Mouse (Mus musculus) CH12.LX (cell line): ENCODE data around the gene Mmgt2. TPM values are rescaled to one million over a fixed set of nuclear protein-coding genes. Genes with fewer than 3 reads are reported as not detected.

ENCODE experiments used
- DNase-seq: peaks from one replicate; pipeline ENCODE4 v3.0.0-alpha.2; 2013; ENCODE audit errors: extremely low read depth
- H3K27ac ChIP-seq: 2 replicates; pipeline ENCODE4 v1.5.1; 2012; ENCODE audit warnings: low read depth, mild to moderate bottlenecking, control low read depth, moderate library complexity; ENCODE audit not compliant: insufficient read depth
- H3K27me3 ChIP-seq: replicated peaks from 2 replicates; pipeline ENCODE3; 2012; ENCODE audit warnings: inconsistent platforms
- H3K36me3 ChIP-seq, 2 experiments: replicated peaks in 1 of 2; 2 replicates each; pipeline versions ENCODE3 to v1.6.1; 2012; ENCODE audit warnings: inconsistent platforms in 1 of 2, low read length in 1 of 2, mild to moderate bottlenecking in 1 of 2, mixed read lengths in 1 of 2, moderate library complexity in 1 of 2; ENCODE audit not compliant: control insufficient read depth in 1 of 2, insufficient read depth in 1 of 2
- H3K4me1 ChIP-seq, 2 experiments: 2 replicates each; pipeline ENCODE4 v1.6.1; 2012; ENCODE audit warnings: inconsistent platforms in 1 of 2, moderate library complexity in 1 of 2; ENCODE audit not compliant: insufficient read depth in 2 of 2, control insufficient read depth in 1 of 2
- H3K4me2 ChIP-seq: 2 replicates; pipeline ENCODE4 v1.6.1; 2012; ENCODE audit warnings: low read depth, mild to moderate bottlenecking, control low read depth; ENCODE audit not compliant: poor library complexity, insufficient read depth, severe bottlenecking
- H3K4me3 ChIP-seq, 3 experiments: fragments of 150-350 bp in 1 of 3; sonication (generic) in 1 of 3; replicated peaks in 1 of 3; 2 replicates each; pipeline versions ENCODE3 to v1.5.1; 2011 to 2012; ENCODE audit warnings: low read depth in 2 of 3, low read length in 2 of 3, mild to moderate bottlenecking in 2 of 3, moderate library complexity in 2 of 3, control low read depth in 1 of 3, improper control_type of control experiment in 1 of 3, inconsistent platforms in 1 of 3, mixed read lengths in 1 of 3; ENCODE audit not compliant: poor library complexity in 1 of 3
- H3K79me2 ChIP-seq: replicated peaks from 2 replicates; pipeline ENCODE4 v1.6.1; 2012; ENCODE audit warnings: mild to moderate bottlenecking, moderate library complexity; ENCODE audit not compliant: control insufficient read depth, poor library complexity, insufficient read depth, severe bottlenecking; ENCODE audit errors: extremely low read depth
- H3K9ac ChIP-seq: 2 replicates; pipeline ENCODE4 v1.6.1; 2012; ENCODE audit warnings: low read depth, mild to moderate bottlenecking, control low read depth, moderate library complexity; ENCODE audit not compliant: insufficient read depth
- H3K9me3 ChIP-seq: replicated peaks from 2 replicates; pipeline ENCODE3; 2012; ENCODE audit warnings: low read length, inconsistent platforms, mixed read lengths
- BHLHE40 ChIP-seq: IDR thresholded peaks from 2 replicates; pipeline ENCODE4 v1.6.1; 2011; ENCODE audit warnings: mild to moderate bottlenecking, low read depth, low read length, improper control_type of control experiment
- CHD2 ChIP-seq: IDR thresholded peaks from 2 replicates; pipeline ENCODE4 v1.6.1; 2011; ENCODE audit warnings: low read length, improper control_type of control experiment
- CTCF ChIP-seq, 2 experiments: IDR thresholded peaks in 1 of 2; conservative IDR thresholded peaks in 1 of 2; 2 replicates each; pipeline ENCODE4 v1.5.1; 2011 to 2012; ENCODE audit warnings: low read depth in 2 of 2, low read length in 2 of 2, improper control_type of control experiment in 1 of 2, inconsistent platforms in 1 of 2, mild to moderate bottlenecking in 1 of 2, moderate library complexity in 1 of 2
- E2F4 ChIP-seq: IDR thresholded peaks from 2 replicates; pipeline ENCODE4 v1.6.1; 2011; ENCODE audit warnings: low read depth, low read length, improper control_type of control experiment; ENCODE audit not compliant: insufficient replicate concordance
- ELF1 ChIP-seq: IDR thresholded peaks from 2 replicates; pipeline ENCODE4 v1.6.1; 2014; ENCODE audit warnings: low read depth, mild to moderate bottlenecking, inconsistent platforms, low read length, improper control_type of control experiment
- ETS1 ChIP-seq: conservative IDR thresholded peaks from 2 replicates; pipeline ENCODE4 v1.6.1; 2012; ENCODE audit warnings: low read depth, mild to moderate bottlenecking, inconsistent platforms, low read length, improper control_type of control experiment, moderate library complexity
- GABPA ChIP-seq: IDR thresholded peaks from 2 replicates; pipeline ENCODE4 v1.6.1; 2012; ENCODE audit warnings: low read depth, low read length, improper control_type of control experiment, inconsistent platforms; ENCODE audit not compliant: insufficient replicate concordance
- HCFC1 ChIP-seq: IDR thresholded peaks from 2 replicates; pipeline ENCODE4 v1.6.1; 2012; ENCODE audit warnings: low read depth, mild to moderate bottlenecking, inconsistent platforms, low read length, improper control_type of control experiment
- IRF4 ChIP-seq: IDR thresholded peaks from 2 replicates; pipeline ENCODE4 v1.6.1; 2014; ENCODE audit warnings: low read depth, mild to moderate bottlenecking, inconsistent platforms, low read length, improper control_type of control experiment
- JUN ChIP-seq: IDR thresholded peaks from 2 replicates; pipeline ENCODE4 v1.6.1; 2011; ENCODE audit warnings: low read depth, mild to moderate bottlenecking, low read length, improper control_type of control experiment, moderate library complexity; ENCODE audit not compliant: insufficient read depth
- MAX ChIP-seq: IDR thresholded peaks from 2 replicates; pipeline ENCODE4 v1.6.1; 2011; ENCODE audit warnings: low read length, improper control_type of control experiment
- MEF2A ChIP-seq: IDR thresholded peaks from 2 replicates; pipeline ENCODE4 v1.6.1; 2014; ENCODE audit warnings: low read depth, mild to moderate bottlenecking, inconsistent platforms, low read length, improper control_type of control experiment, borderline replicate concordance
- MXI1 ChIP-seq: IDR thresholded peaks from 2 replicates; pipeline ENCODE4 v1.6.1; 2011; ENCODE audit warnings: mild to moderate bottlenecking, low read depth, low read length, improper control_type of control experiment
- NELFE ChIP-seq: IDR thresholded peaks from 2 replicates; pipeline ENCODE4 v1.6.1; 2011; ENCODE audit warnings: low read depth, low read length, improper control_type of control experiment
- POLR2A ChIP-seq: IDR thresholded peaks from 2 replicates; pipeline ENCODE4 v1.6.1; 2011; ENCODE audit warnings: low read depth, mild to moderate bottlenecking, improper control_type of control experiment, low read length
- RAD21 ChIP-seq: IDR thresholded peaks from 2 replicates; pipeline ENCODE4 v1.6.1; 2011; ENCODE audit warnings: low read depth, mild to moderate bottlenecking, low read length, improper control_type of control experiment, moderate library complexity
- TCF12 ChIP-seq: IDR thresholded peaks from 2 replicates; pipeline ENCODE4 v1.6.1; 2014; ENCODE audit warnings: low read depth, mild to moderate bottlenecking, inconsistent platforms, low read length, improper control_type of control experiment
- UBTF ChIP-seq: IDR thresholded peaks from 2 replicates; pipeline ENCODE4 v1.6.1; 2012; ENCODE audit warnings: low read depth, mild to moderate bottlenecking, inconsistent platforms, low read length, improper control_type of control experiment, moderate library complexity
- USF1 ChIP-seq: IDR thresholded peaks from 2 replicates; pipeline ENCODE4 v1.6.1; 2014; ENCODE audit warnings: low read depth, mild to moderate bottlenecking, inconsistent platforms, low read length, improper control_type of control experiment
- ZC3H11A ChIP-seq: IDR thresholded peaks from 2 replicates; pipeline ENCODE4 v1.6.1; 2012; ENCODE audit warnings: low read depth, mild to moderate bottlenecking, inconsistent platforms, low read length, improper control_type of control experiment
- ZMIZ1 ChIP-seq: IDR thresholded peaks from 2 replicates; pipeline ENCODE4 v1.6.1; 2012; ENCODE audit warnings: low read depth, mild to moderate bottlenecking, inconsistent platforms, low read length, improper control_type of control experiment
- dilution Hi-C: fragments of 300-500 bp; cut with MboI; formaldehyde crosslinking; loops from 2 replicates; pipeline ENCODE4 v1.14.3; 2020; ENCODE audit warnings: low sequenced_read_pairs; ENCODE audit not compliant: extremely low pct_unique_long_range_greater_than_20kb, extremely low pct_ligation_motif_present
- in situ Hi-C: fragments of 300-500 bp; cut with MboI; formaldehyde crosslinking; loops from 3 replicates; pipeline ENCODE4 v1.14.3; 2019; ENCODE audit warnings: low sequenced_read_pairs, low pct_ligation_motif_present, low pct_unique_long_range_greater_than_20kb, mixed read lengths
- polyA plus RNA-seq: library from polyadenylated mRNA; unstranded; fragments of >175 nt; gene quantifications from 2 replicates; pipeline ENCODE4 v1.2.1, GENCODE M21; 2012; ENCODE audit warnings: low read depth; ENCODE audit not compliant: insufficient read length
- total RNA-seq, 2 experiments: library from RNA; depleted of rRNA; stranded (reverse); fragments of 300-350 nt in 1 of 2; fragments of >200 nt in 1 of 2; gene quantifications; 2 replicates each; pipeline ENCODE4 v1.2.3; 2012 to 2014

Gene Mmgt2
- total and polyA plus RNA-seq, 3 experiments: 49.2 to 65.9 (median 60.7) TPM

DNA sequence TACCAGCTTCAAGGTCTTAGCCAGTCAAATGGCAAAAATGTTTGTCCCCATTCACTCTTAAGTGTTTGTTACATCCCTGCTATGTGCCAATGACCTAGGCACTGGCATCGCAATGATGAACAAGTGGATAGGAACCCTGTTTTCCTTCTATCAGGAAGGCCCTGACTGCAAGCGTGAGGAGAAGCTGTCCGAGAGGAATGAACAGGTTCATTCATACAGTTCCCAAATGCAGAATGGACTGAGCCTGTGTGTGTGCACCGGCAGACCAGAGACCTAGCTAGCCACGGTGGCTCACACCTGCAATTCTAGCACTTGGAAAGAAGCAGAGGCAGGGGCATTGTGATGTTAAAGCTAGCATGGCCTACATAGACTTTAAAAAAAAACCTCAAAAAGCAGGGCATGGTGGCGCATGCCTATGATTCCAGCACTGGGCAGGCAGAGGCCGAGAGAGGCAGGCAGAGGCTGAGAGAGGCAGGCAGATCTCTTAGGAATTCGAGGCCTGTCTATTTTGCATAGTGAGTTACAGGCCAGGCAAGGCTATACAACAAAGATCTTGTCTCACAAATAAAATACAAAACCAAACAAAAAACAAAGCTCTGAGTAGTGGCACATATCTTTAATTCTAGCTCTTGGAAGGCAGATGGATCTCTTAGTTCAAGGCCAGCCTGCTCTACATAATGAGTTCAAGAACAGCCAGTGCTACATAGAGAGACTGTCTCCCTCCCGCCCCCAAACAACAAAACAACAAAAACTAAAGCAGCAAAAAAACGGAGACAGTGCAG, 41.1 kb upstream of the Mmgt2 start (continued):
- TF ChIP-seq HCFC1: no peak
- TF ChIP-seq CHD2: peak; percentile 35; the same call in 1 of the 2 replicates
- TF ChIP-seq E2F4: no peak
- TF ChIP-seq USF1: no peak
- no peak for TF ChIP-seq ZC3H11A
- no peak for TF ChIP-seq RAD21
- no peak for TF ChIP-seq BHLHE40
- TF ChIP-seq IRF4: no peak
- no peak; the same call in 1 of the 2 replicates for TF ChIP-seq MXI1
- no peak for TF ChIP-seq MAX
- no peak for TF ChIP-seq JUN
- TF ChIP-seq GABPA: no peak
- 0 out of 2 replicates have a peak, but pooled peaks have one; percentile 14 for TF ChIP-seq NELFE

DNA sequence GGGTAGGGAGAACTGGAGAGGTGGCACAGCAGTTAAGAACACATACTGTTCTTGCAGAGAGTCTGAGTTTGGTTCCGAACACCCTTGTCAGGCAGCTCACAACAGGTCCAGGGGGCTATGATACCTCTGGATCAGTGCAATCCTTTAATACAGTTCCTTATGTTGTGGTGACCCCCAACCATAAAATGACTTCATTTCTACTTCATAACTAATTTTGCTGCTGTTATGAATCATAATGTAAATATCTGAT, 40.6 kb upstream of the Mmgt2 start:
- in situ Hi-C loops (no loop called here), dilution Hi-C loops (no loop called here)
- H3K79me2 ChIP-seq: peaks cover 26% of the 10 kb centered on the region
- no peak overlapping the region for H3K27ac ChIP-seq
- H3K4me2 ChIP-seq: no peak overlapping the region
- H3K4me1 ChIP-seq: peaks cover 13 to 43% of the 10 kb centered on the region in 2 experiments
- no peak overlapping the region for H3K4me3 ChIP-seq
- H3K36me3 ChIP-seq: peaks cover 48 to 76% of the 10 kb centered on the region in 2 experiments
- H3K27me3 ChIP-seq: no peaks in the 10 kb centered on the region
- H3K9me3 ChIP-seq: no peaks in the 10 kb centered on the region
- DNase-seq: no peak
- H3K9ac ChIP-seq: no peak overlapping the region
- TF ChIP-seq UBTF (0 out of 2 replicates have a peak, but pooled peaks have one; percentile 10), CTCF (conservative IDR thresholded peaks at IDR 0.05 in 1 of 2, IDR thresholded peaks at IDR 0.05 in 1 of 2; ENCODE audit: low read depth in 2 of 2, low read length in 2 of 2) (no peak), MXI1 (0 out of 2 replicates have a peak, but pooled peaks have one; percentile 29)

DNA sequence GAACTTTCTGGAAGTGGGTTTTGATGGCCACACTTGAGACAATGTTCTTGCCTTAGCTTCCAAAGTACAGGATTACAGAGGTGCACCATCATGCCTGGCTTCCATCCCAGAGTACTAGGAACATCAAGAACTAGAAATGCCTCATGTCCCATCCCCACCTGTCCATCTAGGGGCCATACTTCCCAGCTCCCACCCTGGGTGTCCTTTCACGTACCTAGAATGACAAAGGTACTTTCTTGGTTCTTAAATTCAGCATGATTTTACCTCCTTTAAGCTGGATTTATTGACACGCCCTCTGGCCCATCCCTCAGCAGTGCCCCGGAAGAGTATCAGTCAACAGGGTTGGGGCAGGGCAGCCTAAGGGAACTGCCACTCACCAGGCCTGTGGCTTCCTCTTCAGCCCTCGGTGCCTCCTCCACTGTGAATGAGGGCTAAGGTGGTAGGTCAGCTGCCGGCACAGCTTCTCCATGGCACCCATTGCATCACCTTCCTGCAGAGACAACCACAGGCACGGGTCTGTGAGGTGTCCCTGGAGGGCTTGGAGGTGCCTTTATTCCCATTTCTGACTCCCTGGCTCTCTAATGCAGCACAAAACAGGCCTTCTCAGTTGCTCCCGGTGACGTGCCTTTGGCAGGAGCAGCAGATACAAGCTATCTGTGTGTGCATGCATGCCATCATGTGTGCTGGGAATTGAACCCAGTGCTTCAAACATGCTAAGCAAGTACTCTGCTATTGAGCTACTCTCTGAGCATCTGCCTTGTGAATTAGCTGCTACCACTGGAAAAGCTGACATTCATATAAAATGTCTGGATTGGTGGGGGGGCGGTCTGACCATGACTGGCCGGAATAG, 39.4 kb upstream of the Mmgt2 start:
- dilution Hi-C loops: no loop called here
- H3K4me2 ChIP-seq: no peak overlapping the region
- DNase-seq: peak; percentile 60
- no peak overlapping the region for H3K4me3 ChIP-seq
- H3K27ac ChIP-seq: 0 out of 2 replicates have a peak overlapping the region, but pooled peaks have one; percentile 9
- H3K27me3 ChIP-seq: no peaks in the 10 kb centered on the region
- no peak overlapping the region for H3K9ac ChIP-seq
- no peaks in the 10 kb centered on the region for H3K9me3 ChIP-seq
- TF ChIP-seq IRF4: no peak
- peak; percentile 42; the same call in 1 of the 2 replicates for TF ChIP-seq ZMIZ1
- no peak for TF ChIP-seq USF1
- TF ChIP-seq ELF1: no peak
- TF ChIP-seq ETS1: no peak
- TF ChIP-seq TCF12: no peak
- TF ChIP-seq POLR2A: no peak
- 0 out of 2 replicates have a peak, but pooled peaks have one; percentile 11 for TF ChIP-seq BHLHE40
- TF ChIP-seq MEF2A: no peak
- TF ChIP-seq, all 38 proteins: peak for 2
- Histone ChIP-seq H3K36me3 (peaks cover 39 to 68% of the 10 kb centered on the region in 2 experiments), H3K79me2 (peaks cover 14% of the 10 kb centered on the region), H3K4me1 (peaks cover 14 to 46% of the 10 kb centered on the region in 2 experiments)
- in situ Hi-C loops: no loop called here
